Mouse (Mus musculus) ES-Bruce4 (cell line): ENCODE data around the gene Coq8a.

ENCODE experiments used
- CTCF ChIP-seq: IDR thresholded peaks from one replicate; pipeline ENCODE4 v1.8.1; 2011; ENCODE audit warnings: low read depth, low read length
- POLR2A ChIP-seq: IDR thresholded peaks from one replicate; pipeline ENCODE4 v1.8.1; 2011; ENCODE audit warnings: low read length; ENCODE audit not compliant: insufficient read depth

GRCm38 (mm10) chr1:180194781-180195471 lies 4.5 kb downstream of the Coq8a start:
- TF ChIP-seq POLR2A = no peak
- no peak for TF ChIP-seq CTCF
